Mouse (Mus musculus): ENCODE measurements around the gene Nxph1. TPM values are rescaled to one million over a fixed set of nuclear protein-coding genes. Genes with fewer than 3 reads are reported as not detected.

Nxph1 gene
- polyA plus RNA-seq, 1 experiment from 2014 or later: 12.8 TPM

DNA sequence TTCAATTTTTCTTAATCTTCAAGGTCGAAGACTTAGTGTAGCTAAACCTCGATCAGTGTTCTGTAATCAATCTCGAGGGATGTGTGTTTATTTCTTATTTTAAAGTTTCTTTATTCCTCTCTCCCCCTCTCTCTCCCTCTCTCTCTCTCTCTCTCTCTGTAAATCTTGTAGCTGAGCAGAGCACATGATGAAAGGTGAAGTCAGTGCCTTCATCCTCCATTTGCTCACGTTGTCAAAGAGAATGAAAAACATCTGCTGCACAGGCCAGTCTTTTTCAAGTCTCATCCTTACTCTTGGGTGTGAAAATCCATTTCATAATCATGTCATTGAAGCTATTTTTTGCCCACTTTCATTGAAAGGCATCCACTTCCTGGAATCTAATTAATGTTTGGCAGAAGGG is 12.1 kb upstream of the Nxph1 start:
- peak; percentile 39; the same call in 1 of the 2 replicates for ATAC-seq (ENCODE audit: low FRiP score)
- peak; percentile 2 for DNase-seq (ENCODE audit: low spot score)
- 21% methylated on average over 4 of the region's 4 CpGs for WGBS
- Histone ChIP-seq H3K4me2 (replicated peaks; ENCODE audit: low read depth, low read length) (no peak overlapping the region), H3K36me3 (ENCODE audit: control insufficient read depth, insufficient read depth, low read length) (no peaks in the 10 kb centered on the region), H3K4me3 (ENCODE audit: low read depth, low read length) (no peak overlapping the region), H3K4me1 (replicated peaks; ENCODE audit: control insufficient read depth, insufficient read depth, low read length) (no peaks in the 10 kb centered on the region), H3K27me3 (ENCODE audit: control insufficient read depth, insufficient read depth, low read length) (no peaks in the 10 kb centered on the region), H3K27ac (ENCODE audit: low read depth, low read length) (no peak overlapping the region), H3K9ac (ENCODE audit: low read depth, low read length) (no peak overlapping the region), H3K9me3 (ENCODE audit: control insufficient read depth, low read length) (no peaks in the 10 kb centered on the region)

DNA sequence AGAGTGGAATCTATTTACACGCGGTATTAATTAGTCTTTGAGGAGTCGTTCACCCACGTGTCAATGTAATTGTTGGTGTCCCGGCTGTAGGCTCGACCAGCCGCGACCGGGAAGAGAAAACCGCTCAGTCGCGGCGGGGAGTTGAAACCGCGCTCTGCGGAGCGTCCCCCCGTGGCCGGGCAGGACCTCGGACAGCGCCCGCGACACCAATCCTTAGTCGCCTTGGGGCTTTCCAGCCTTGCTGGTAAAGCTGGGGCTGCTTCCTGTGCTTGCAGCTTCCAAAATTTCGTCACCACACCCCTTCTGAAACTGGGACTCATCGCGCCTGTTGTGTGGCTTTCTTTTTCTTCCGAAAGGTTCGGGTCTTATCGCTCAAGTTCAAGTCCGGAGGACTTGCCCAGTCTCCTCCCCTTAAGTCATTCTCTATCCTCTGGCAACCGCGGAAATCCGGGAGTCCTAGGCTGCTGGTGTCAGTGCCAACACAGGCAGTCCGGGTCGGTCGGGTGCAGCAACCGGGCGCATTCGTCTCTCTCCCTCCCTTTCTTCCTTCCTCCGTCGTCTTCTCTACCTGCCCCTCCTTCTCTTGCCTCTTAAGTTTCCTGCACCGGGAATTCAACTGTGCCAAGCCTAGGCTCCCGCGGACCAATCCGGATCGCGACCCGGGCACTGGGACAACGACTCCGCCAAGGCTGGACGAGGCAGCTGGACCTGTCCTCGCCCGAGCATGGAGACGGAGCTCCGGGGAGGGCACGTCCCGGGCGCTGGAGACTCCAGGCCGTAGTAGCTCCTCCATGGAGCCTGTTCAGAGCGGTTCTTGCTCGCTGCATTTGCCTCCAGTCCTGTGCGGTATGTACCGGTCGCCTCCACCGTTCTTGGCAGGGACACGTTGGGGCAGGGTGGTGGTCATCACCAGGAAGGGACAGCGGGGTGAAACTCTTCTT is 510 bp downstream of the Nxph1 start:
- peak; percentile 54 for ATAC-seq (ENCODE audit: low FRiP score)
- Histone ChIP-seq H3K4me2 (replicated peaks; ENCODE audit: low read depth, low read length) (peak overlapping the region; percentile 85), H3K36me3 (ENCODE audit: control insufficient read depth, insufficient read depth, low read length) (no peaks in the 10 kb centered on the region), H3K4me1 (replicated peaks; ENCODE audit: control insufficient read depth, insufficient read depth, low read length) (peaks cover 4% of the 10 kb centered on the region), H3K9me3 (ENCODE audit: control insufficient read depth, low read length) (no peaks in the 10 kb centered on the region), H3K4me3 (ENCODE audit: low read depth, low read length) (peak overlapping the region; percentile 39), H3K27me3 (ENCODE audit: control insufficient read depth, insufficient read depth, low read length) (peaks cover 52% of the 10 kb centered on the region), H3K9ac (ENCODE audit: low read depth, low read length) (peak overlapping the region; percentile 53; the same call in 1 of the 2 replicates), H3K27ac (ENCODE audit: low read depth, low read length) (no peak overlapping the region)
- under 1% methylated on average over 67 of the region's 68 CpGs for WGBS
- peak; percentile 76 for DNase-seq (ENCODE audit: low spot score)

- peak; percentile 71 for DNase-seq (ENCODE audit: low spot score)
- Histone ChIP-seq H3K9ac (ENCODE audit: low read depth, low read length) (peak overlapping the region; percentile 53), H3K36me3 (ENCODE audit: control insufficient read depth, insufficient read depth, low read length) (no peaks in the 10 kb centered on the region), H3K9me3 (ENCODE audit: control insufficient read depth, low read length) (no peaks in the 10 kb centered on the region), H3K27me3 (ENCODE audit: control insufficient read depth, insufficient read depth, low read length) (peaks cover 62% of the 10 kb centered on the region), H3K4me1 (replicated peaks; ENCODE audit: control insufficient read depth, insufficient read depth, low read length) (peaks cover 4% of the 10 kb centered on the region), H3K27ac (ENCODE audit: low read depth, low read length) (peak overlapping the region; percentile 47), H3K4me3 (ENCODE audit: low read depth, low read length) (peak overlapping the region; percentile 39), H3K4me2 (replicated peaks; ENCODE audit: low read depth, low read length) (peak overlapping the region; percentile 85)
- under 1% methylated on average over 31 of the region's 31 CpGs for WGBS
- peak; percentile 60 for ATAC-seq (ENCODE audit: low FRiP score)
These were observed 1.5 kb downstream of the Nxph1 start for GRCm38 (mm10) chr6:8949665-8950201.

DNA sequence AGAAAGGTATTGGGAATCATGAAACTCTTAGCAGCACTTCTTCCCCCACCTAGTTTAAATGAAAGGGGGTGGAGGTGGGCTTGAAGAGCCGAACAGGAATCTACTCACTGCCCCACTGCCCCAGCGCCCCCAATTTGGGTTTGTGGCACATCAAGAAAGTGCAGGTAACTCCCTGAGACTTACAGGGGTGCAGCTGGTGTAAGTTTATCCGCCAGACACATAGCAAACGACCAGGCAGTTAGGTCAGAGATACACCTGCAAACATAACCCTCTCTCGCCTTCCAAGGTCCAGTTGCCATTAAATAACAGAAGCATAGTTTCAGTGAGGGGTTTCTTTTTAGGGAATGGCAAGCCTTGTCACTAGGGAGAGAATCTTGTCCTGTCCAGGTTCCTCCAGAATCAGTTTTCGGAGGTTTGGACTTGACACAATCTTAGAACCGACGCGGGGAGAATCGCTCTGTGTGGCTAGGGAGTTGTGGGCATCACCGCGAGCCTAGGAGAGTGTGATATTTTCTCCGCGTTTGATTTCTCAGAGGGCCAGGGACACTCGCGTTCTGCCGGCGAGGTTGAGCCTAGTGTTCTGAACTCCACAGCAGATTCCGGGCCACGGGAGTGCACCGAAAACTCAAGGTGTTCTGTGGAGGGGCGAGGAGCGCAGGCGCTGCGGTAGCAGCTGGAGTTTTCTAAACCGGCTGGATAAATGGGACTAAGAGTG is 2.5 kb downstream of the Nxph1 start:
- 2% methylated on average over 26 of the region's 26 CpGs for WGBS
- Histone ChIP-seq H3K4me1 (replicated peaks; ENCODE audit: control insufficient read depth, insufficient read depth, low read length) (peaks cover 4% of the 10 kb centered on the region), H3K4me2 (replicated peaks; ENCODE audit: low read depth, low read length) (peak overlapping the region; percentile 85), H3K27ac (ENCODE audit: low read depth, low read length) (no peak overlapping the region), H3K36me3 (ENCODE audit: control insufficient read depth, insufficient read depth, low read length) (no peaks in the 10 kb centered on the region), H3K9ac (ENCODE audit: low read depth, low read length) (peak overlapping the region; percentile 33; the same call in 1 of the 2 replicates), H3K4me3 (ENCODE audit: low read depth, low read length) (peak overlapping the region; percentile 39), H3K9me3 (ENCODE audit: control insufficient read depth, low read length) (no peaks in the 10 kb centered on the region), H3K27me3 (ENCODE audit: control insufficient read depth, insufficient read depth, low read length) (peaks cover 67% of the 10 kb centered on the region)
- no peak for DNase-seq (ENCODE audit: low spot score)
- ATAC-seq (ENCODE audit: low FRiP score): no peak

DNA sequence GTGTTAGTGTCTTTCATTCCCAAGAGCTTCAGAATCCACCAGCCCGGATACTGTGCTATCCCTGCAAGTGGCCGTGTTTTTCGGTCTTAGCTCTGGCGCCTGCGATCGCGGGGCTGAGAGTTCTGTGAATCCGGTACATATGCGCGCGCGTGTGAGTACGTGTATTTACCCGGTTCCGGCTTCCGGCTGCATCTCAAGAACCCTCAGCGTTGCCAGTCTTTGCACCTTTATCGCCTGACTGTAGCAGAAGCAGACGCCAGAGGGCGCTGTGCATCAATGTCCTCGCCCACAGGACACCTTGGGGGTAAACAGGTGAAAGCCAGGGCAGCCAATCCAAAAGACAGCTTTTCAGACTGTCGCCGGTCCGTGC is 3.1 kb downstream of the Nxph1 start:
- peak overlapping the region; percentile 39 for H3K4me3 ChIP-seq (ENCODE audit: low read depth, low read length)
- peak overlapping the region; percentile 85 for H3K4me2 ChIP-seq (replicated peaks; ENCODE audit: low read depth, low read length)
- DNase-seq (ENCODE audit: low spot score): peak; percentile 89
- H3K9ac ChIP-seq (ENCODE audit: low read depth, low read length): peak overlapping the region; percentile 33; the same call in 1 of the 2 replicates
- H3K9me3 ChIP-seq (ENCODE audit: control insufficient read depth, low read length): no peaks in the 10 kb centered on the region
- peak; percentile 43; the same call in 1 of the 2 replicates for ATAC-seq (ENCODE audit: low FRiP score)
- peaks cover 7% of the 10 kb centered on the region for H3K4me1 ChIP-seq (replicated peaks; ENCODE audit: control insufficient read depth, insufficient read depth, low read length)
- no peak overlapping the region for H3K27ac ChIP-seq (ENCODE audit: low read depth, low read length)
- no peaks in the 10 kb centered on the region for H3K36me3 ChIP-seq (ENCODE audit: control insufficient read depth, insufficient read depth, low read length)
- H3K27me3 ChIP-seq (ENCODE audit: control insufficient read depth, insufficient read depth, low read length): peaks cover 69% of the 10 kb centered on the region
- under 1% methylated on average over 24 of the region's 24 CpGs for WGBS

DNA sequence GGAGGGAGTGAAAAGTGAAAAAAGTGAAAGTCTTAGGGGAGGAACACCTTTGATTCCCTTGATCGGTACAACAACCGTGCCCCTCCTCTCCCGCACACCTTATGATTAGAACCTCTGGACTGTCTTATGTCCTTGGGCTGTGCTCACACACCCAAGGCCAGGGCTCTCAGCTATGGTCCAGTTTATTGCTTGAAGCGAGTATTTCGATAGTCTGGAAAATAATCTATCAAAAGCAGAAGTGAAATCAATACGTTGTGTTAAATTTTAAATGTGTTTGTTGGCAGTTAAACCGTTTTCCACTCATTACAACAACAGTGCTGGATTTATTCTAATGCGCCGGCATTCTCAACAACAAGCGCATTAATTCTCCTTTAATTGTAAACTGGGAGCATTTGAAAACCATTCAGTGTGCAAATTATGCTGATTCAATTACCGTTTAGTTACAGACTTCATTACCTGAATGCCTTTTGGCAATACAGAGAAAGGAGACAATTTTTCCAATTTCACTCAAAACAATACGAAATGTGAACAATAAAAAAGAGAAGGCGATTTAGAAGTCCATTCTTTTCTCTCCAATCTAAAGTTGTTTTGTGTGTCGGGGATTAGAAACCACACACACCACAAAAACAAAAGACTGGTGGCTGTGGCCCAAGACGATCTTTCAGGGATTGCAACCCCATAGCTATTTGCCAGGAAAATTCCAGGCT is 3.8 kb downstream of the Nxph1 start:
- no peaks in the 10 kb centered on the region for H3K9me3 ChIP-seq (ENCODE audit: control insufficient read depth, low read length)
- H3K4me1 ChIP-seq (replicated peaks; ENCODE audit: control insufficient read depth, insufficient read depth, low read length): peaks cover 7% of the 10 kb centered on the region
- H3K4me3 ChIP-seq (ENCODE audit: low read depth, low read length): peak overlapping the region; percentile 39; the same call in 1 of the 2 replicates
- H3K27me3 ChIP-seq (ENCODE audit: control insufficient read depth, insufficient read depth, low read length): peaks cover 70% of the 10 kb centered on the region
- no peaks in the 10 kb centered on the region for H3K36me3 ChIP-seq (ENCODE audit: control insufficient read depth, insufficient read depth, low read length)
- peak; percentile 14 for DNase-seq (ENCODE audit: low spot score)
- no peak overlapping the region for H3K4me2 ChIP-seq (replicated peaks; ENCODE audit: low read depth, low read length)
- H3K9ac ChIP-seq (ENCODE audit: low read depth, low read length): no peak overlapping the region
- no peak for ATAC-seq (ENCODE audit: low FRiP score)
- WGBS: 18% methylated on average over 15 of the region's 15 CpGs
- H3K27ac ChIP-seq (ENCODE audit: low read depth, low read length): no peak overlapping the region

DNA sequence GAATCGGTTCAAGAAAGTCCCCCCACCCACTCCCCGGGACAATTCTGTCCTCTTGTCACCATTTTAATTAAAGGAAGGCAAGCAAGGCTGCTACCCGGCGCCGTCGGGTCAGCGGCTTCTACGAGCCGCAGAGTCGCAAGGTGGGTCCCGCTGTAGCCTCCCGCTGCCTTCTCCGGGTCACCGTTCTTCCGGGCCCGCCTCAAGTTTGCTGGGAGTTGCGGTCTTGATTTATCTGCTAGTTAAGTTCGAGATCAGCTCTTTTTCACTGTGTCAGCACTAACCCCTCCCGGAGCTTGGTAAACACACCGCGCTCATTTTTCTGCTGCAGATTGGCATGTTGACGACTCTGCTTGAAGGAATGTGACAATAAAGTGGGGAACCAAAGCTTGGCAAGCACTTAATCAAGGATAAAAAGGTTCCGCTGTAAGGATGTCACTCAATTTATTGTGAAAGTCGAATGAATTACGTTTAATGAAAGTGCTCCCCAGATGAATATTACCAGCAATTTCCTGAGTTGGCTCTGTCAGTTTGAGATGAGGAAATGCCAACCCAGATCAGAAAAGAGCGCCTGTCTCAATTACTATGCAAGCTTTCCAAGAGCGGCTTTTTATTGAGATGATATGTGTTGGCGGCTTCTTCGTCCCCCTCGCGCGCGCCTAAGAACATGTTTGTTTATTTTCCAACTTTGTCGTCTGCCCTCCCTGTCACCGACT is 7.7 kb downstream of the Nxph1 start:
- Histone ChIP-seq H3K4me1 (replicated peaks; ENCODE audit: control insufficient read depth, insufficient read depth, low read length) (peaks cover 5% of the 10 kb centered on the region; the same call in 1 of the 2 replicates), H3K9ac (ENCODE audit: low read depth, low read length) (no peak overlapping the region), H3K36me3 (ENCODE audit: control insufficient read depth, insufficient read depth, low read length) (no peaks in the 10 kb centered on the region), H3K9me3 (ENCODE audit: control insufficient read depth, low read length) (no peaks in the 10 kb centered on the region), H3K27ac (ENCODE audit: low read depth, low read length) (no peak overlapping the region), H3K27me3 (ENCODE audit: control insufficient read depth, insufficient read depth, low read length) (peaks cover 38% of the 10 kb centered on the region), H3K4me3 (ENCODE audit: low read depth, low read length) (peak overlapping the region; percentile 23), H3K4me2 (replicated peaks; ENCODE audit: low read depth, low read length) (peak overlapping the region; percentile 41)
- peak; percentile 53 for DNase-seq (ENCODE audit: low spot score)
- ATAC-seq (ENCODE audit: low FRiP score): no peak
- WGBS: 2% methylated on average over 35 of the region's 35 CpGs

Measured in hindbrain, embryonic 11.5 days (tissue).